Mouse (Mus musculus): ENCODE measurements around the gene Adh6b. TPM values are rescaled to one million over a fixed set of nuclear protein-coding genes. Genes with fewer than 3 reads are reported as not detected.
A peak's percentile ranks its signal among the peaks of the same experiment; 100 is the strongest.

Adh6b gene
- polyA plus RNA-seq, 1 experiment: not detected

DNA sequence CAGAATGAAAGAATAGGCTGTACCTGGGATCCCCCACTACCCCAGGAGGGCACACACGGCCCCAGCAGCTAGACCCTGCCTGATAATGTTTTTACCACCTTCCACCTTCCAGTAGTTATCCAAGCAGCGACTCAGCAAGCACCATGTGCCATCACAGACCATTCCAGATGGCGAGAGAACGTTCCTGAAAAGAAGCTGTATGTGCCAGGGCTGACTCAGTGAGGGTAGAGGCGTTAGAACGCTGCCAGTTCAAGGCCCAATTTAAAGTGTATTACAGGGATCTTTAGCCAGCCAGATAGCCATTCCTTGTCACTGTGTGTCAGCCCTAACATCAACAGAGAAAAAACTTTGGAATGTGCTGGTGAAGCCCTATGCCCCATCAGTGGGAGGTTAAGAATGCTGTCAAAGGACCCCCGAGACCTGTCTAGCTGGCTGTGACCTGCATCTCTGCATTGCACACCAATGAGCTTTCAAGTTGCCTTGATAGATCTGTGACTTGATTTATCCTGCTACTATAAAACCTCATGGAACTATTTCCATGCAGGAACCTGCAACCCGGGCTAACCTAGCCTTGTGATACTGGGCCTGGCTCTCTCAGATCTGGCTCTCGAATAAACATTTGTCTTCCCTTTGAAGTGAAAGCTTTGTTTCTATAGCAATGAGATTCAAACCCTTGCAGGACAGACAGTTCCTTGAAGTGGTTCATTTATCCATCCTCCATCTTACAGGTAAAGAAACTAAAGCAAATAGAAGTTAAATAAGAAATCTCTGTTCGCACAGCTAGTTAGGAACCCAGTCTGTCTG lies 35.9 kb upstream of the Adh6b start:
- H3K4me1 ChIP-seq (ENCODE audit: control insufficient read depth, insufficient read depth, insufficient read length, low read length): peaks cover 23% of the 10 kb centered on the region
- no peak overlapping the region for H3K4me3 ChIP-seq (ENCODE audit: low read depth, low read length)
- 47% methylated on average over 10 of the region's 10 CpGs for WGBS
- no peaks in the 10 kb centered on the region for H3K36me3 ChIP-seq (ENCODE audit: control insufficient read depth, insufficient read depth, low read length)
- TF ChIP-seq POLR2A (IDR thresholded peaks at IDR 0.05; ENCODE audit: low read depth, low read length) (no peak), CTCF (IDR thresholded peaks at IDR 0.05; ENCODE audit: extremely low read depth, insufficient read length, insufficient replicate concordance, low read depth, low read length) (no peak)
- H3K27ac ChIP-seq (ENCODE audit: insufficient read depth, low read depth, low read length): no peak overlapping the region
- no peaks in the 10 kb centered on the region for H3K27me3 ChIP-seq (ENCODE audit: control insufficient read depth, insufficient read depth, low read length)

DNA sequence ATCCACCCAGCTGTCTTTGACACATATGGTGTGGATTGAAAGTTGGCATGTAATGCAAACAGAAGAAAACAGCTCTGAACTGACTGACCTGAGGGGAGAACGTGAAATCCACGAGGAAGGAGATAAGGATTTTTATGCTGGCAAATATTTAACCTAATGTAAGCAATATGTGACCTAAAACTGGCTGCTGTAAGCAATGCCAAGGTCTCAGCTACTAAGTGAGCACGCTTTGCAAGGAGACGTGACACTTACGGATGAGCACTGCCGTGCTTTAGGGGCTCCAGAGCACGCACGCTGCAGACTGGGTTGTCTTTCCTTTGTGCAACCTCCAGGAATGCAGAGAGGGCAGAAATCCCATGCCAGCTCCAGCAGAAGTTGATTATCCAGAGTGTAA lies 35.3 kb upstream of the Adh6b start:
- H3K36me3 ChIP-seq (ENCODE audit: control insufficient read depth, insufficient read depth, low read length): no peaks in the 10 kb centered on the region
- no peaks in the 10 kb centered on the region for H3K27me3 ChIP-seq (ENCODE audit: control insufficient read depth, insufficient read depth, low read length)
- no peak for TF ChIP-seq POLR2A (IDR thresholded peaks at IDR 0.05; ENCODE audit: low read depth, low read length)
- TF ChIP-seq CTCF (IDR thresholded peaks at IDR 0.05; ENCODE audit: extremely low read depth, insufficient read length, insufficient replicate concordance, low read depth, low read length): no peak
- peaks cover 23% of the 10 kb centered on the region for H3K4me1 ChIP-seq (ENCODE audit: control insufficient read depth, insufficient read depth, insufficient read length, low read length)
- WGBS: 14% methylated on average over 8 of the region's 8 CpGs
- peak overlapping the region; percentile 34 for H3K4me3 ChIP-seq (ENCODE audit: low read depth, low read length)
- no peak overlapping the region for H3K27ac ChIP-seq (ENCODE audit: insufficient read depth, low read depth, low read length)

DNA sequence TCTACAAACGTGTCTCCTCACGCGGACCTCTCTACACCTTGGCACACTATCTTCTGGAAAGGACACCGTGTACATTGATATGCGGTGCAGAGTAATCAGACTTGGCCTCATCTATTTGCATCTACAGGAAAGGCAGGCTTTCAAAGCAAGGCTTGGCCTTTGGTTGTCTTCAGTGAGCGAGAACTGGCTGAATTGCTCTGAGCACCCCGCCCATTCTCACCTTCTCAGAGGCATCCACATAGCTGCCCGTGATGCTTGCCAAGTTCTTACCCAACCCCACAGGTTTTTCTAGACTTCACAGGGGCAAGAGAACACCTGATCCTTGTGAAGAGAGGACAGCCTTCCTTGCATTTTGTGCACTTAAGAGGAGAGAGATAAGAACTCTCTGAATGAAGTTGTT lies 31.7 kb upstream of the Adh6b start:
- no peak overlapping the region for H3K4me3 ChIP-seq (ENCODE audit: low read depth, low read length)
- H3K36me3 ChIP-seq (ENCODE audit: control insufficient read depth, insufficient read depth, low read length): no peaks in the 10 kb centered on the region
- TF ChIP-seq CTCF (IDR thresholded peaks at IDR 0.05; ENCODE audit: extremely low read depth, insufficient read length, insufficient replicate concordance, low read depth, low read length): no peak
- no peak for TF ChIP-seq POLR2A (IDR thresholded peaks at IDR 0.05; ENCODE audit: low read depth, low read length)
- 24% methylated on average over 8 of the region's 8 CpGs for WGBS
- H3K27me3 ChIP-seq (ENCODE audit: control insufficient read depth, insufficient read depth, low read length): no peaks in the 10 kb centered on the region
- H3K4me1 ChIP-seq (ENCODE audit: control insufficient read depth, insufficient read depth, insufficient read length, low read length): peaks cover 22% of the 10 kb centered on the region
- peak overlapping the region; percentile 95 for H3K27ac ChIP-seq (ENCODE audit: insufficient read depth, low read depth, low read length)

DNA sequence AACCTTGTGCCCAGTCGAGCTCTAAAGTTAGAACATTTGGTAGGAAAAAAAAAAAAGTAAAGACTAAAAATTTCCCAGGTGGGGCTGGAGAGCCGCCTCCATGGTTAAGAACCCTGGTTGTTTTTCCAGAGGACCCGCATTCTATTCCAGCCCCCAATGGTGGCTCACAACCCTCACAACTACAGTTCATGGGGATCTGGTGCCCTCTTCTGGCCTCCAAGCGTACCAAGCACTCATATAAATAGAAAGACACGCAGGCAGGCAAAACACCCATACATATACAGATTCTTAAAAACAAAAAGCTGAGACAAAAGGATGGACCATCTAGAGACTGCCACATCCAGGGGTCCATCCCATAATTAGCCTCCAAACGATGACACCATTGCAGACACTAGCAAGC lies 30.6 kb upstream of the Adh6b start:
- Histone ChIP-seq H3K27me3 (ENCODE audit: control insufficient read depth, insufficient read depth, low read length) (no peaks in the 10 kb centered on the region), H3K4me1 (ENCODE audit: control insufficient read depth, insufficient read depth, insufficient read length, low read length) (peaks cover 15% of the 10 kb centered on the region), H3K4me3 (ENCODE audit: low read depth, low read length) (no peak overlapping the region), H3K27ac (ENCODE audit: insufficient read depth, low read depth, low read length) (peak overlapping the region; percentile 61; the same call in 1 of the 2 replicates), H3K36me3 (ENCODE audit: control insufficient read depth, insufficient read depth, low read length) (no peaks in the 10 kb centered on the region)
- TF ChIP-seq POLR2A (IDR thresholded peaks at IDR 0.05; ENCODE audit: low read depth, low read length) (no peak), CTCF (IDR thresholded peaks at IDR 0.05; ENCODE audit: extremely low read depth, insufficient read length, insufficient replicate concordance, low read depth, low read length) (peak; percentile 74; the same call in 1 of the 2 replicates)
- 71% methylated on average over 6 of the region's 6 CpGs for WGBS

DNA sequence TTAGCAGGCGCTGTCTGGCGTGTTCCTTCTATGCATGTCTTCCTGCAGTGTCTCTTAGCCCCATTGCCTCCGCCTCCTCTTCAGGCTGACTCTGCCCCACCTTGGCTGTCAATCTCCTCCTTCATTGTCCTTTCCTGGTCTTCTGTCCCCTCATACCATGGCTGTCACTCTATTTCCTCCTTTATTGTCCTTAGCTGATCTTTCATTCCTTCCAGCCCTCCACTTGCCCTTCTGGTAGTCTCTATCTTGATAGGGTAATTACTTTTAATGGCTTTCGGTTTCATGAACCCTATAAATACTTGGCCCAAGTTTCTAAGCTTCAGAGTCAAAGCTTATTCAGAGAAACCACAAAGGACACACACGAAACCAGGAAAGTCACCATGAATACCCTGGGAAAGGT lies 28.6 kb upstream of the Adh6b start, which contains the start of gene Adh6a:
Gene Adh6a, plus strand, starts transcription at position 322 of the 400 bp plus-strand sequence.
- TF ChIP-seq CTCF (IDR thresholded peaks at IDR 0.05; ENCODE audit: extremely low read depth, insufficient read length, insufficient replicate concordance, low read depth, low read length) (no peak), POLR2A (IDR thresholded peaks at IDR 0.05; ENCODE audit: low read depth, low read length) (no peak)
- 27% methylated on average over 5 of the region's 5 CpGs for WGBS
- Histone ChIP-seq H3K4me1 (ENCODE audit: control insufficient read depth, insufficient read depth, insufficient read length, low read length) (peaks cover 14% of the 10 kb centered on the region), H3K36me3 (ENCODE audit: control insufficient read depth, insufficient read depth, low read length) (peaks cover 4% of the 10 kb centered on the region), H3K27me3 (ENCODE audit: control insufficient read depth, insufficient read depth, low read length) (no peaks in the 10 kb centered on the region), H3K27ac (ENCODE audit: insufficient read depth, low read depth, low read length) (peak within 1 kb of the TSS; percentile 90), H3K4me3 (ENCODE audit: low read depth, low read length) (no peak within 1 kb of the TSS; the same call in 1 of the 2 replicates)

DNA sequence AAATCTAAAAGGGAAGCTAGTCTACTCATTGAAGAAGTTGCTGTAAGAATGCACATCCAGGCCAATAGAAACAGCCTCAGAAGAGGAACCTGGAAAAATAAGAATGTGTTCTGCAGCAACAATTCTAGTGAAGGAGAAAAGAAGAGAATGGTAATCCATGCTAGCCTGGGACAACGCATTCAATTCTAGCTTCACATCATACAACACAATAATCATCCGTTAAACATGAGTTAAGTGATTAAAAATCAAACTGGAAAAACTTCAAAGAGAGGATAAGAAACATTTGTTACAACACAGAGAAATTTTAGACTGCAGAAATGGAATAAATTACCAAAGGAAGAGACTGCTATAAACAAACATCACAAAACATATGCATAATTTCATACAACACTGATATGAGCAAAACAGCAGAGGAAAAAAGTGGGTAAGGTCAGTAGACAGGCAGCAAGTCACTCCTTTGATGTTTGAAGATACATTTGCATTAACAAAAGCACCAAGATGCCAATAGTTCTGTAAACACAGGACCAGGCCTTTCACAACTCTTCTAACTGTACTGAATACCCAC lies 24.6 kb upstream of the Adh6b start:
- Histone ChIP-seq H3K27ac (ENCODE audit: insufficient read depth, low read depth, low read length) (no peak overlapping the region), H3K36me3 (ENCODE audit: control insufficient read depth, insufficient read depth, low read length) (peaks cover 31% of the 10 kb centered on the region), H3K4me3 (ENCODE audit: low read depth, low read length) (no peak overlapping the region), H3K27me3 (ENCODE audit: control insufficient read depth, insufficient read depth, low read length) (no peaks in the 10 kb centered on the region), H3K4me1 (ENCODE audit: control insufficient read depth, insufficient read depth, insufficient read length, low read length) (peaks cover 7% of the 10 kb centered on the region; the same call in 1 of the 2 replicates)
- TF ChIP-seq POLR2A (IDR thresholded peaks at IDR 0.05; ENCODE audit: low read depth, low read length) (no peak), CTCF (IDR thresholded peaks at IDR 0.05; ENCODE audit: extremely low read depth, insufficient read length, insufficient replicate concordance, low read depth, low read length) (no peak)
- WGBS: 88% methylated on average over 2 of the region's 2 CpGs

DNA sequence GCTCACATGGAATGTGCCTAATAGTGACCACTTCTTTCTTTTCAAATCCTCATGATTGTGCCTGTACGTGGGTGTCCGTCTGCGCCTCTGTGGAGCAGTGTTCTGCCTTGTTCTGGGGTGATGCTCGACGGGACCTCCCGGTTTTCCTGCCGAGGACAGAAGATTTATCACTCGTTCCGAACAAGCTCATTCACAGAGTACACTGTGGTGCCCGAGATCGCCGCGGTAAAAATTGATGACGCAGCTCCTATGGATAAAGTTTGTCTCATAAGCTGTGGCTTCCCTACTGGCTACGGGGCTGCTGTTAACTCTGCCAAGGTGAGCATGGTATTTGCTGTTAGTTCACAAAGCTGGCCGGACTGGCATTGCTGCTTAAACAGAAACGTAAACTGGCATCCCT lies 16.6 kb upstream of the Adh6b start:
- Histone ChIP-seq H3K4me1 (ENCODE audit: control insufficient read depth, insufficient read depth, insufficient read length, low read length) (no peaks in the 10 kb centered on the region), H3K27ac (ENCODE audit: insufficient read depth, low read depth, low read length) (no peak overlapping the region), H3K36me3 (ENCODE audit: control insufficient read depth, insufficient read depth, low read length) (peaks cover 68% of the 10 kb centered on the region), H3K27me3 (ENCODE audit: control insufficient read depth, insufficient read depth, low read length) (no peaks in the 10 kb centered on the region), H3K4me3 (ENCODE audit: low read depth, low read length) (no peak overlapping the region)
- 94% methylated on average over 17 of the region's 17 CpGs for WGBS
- no peak for TF ChIP-seq CTCF (IDR thresholded peaks at IDR 0.05; ENCODE audit: extremely low read depth, insufficient read length, insufficient replicate concordance, low read depth, low read length)
- no peak for TF ChIP-seq POLR2A (IDR thresholded peaks at IDR 0.05; ENCODE audit: low read depth, low read length)

All from small intestine, adult 2 months (tissue).